Mouse (Mus musculus): ENCODE results near the gene Dspp. TPM values are rescaled to one million over a fixed set of nuclear protein-coding genes. Genes with fewer than 3 reads are reported as not detected.
A peak's percentile ranks its signal among the peaks of the same experiment; 100 is the strongest.

The Dspp gene
- not detected in 2 replicates for polyA plus RNA-seq (2016; fragmentation: Nextera tagmentation; extraction: Ambion mirVana)

DNA sequence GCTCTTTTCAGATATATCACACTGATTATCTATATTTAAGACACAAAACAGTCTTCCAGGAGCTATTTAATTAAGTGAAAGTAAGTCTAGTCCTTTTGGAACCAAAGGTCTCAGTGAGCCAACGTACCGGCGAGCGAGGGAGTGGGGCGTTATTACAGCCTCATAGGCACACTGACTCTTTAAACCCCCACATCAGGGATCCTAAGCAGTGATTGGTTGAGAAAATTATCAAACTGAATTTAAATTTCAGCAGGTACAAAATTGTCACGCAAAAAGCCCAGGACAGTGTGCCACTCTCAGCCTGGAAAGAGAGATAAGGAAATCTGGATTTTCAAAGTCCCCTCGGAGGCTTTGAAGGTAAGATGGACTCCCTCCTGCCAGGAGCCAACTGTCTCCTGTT, at the start of gene Dspp:
Gene Dspp (plus strand): TSS at position 301 of the 400 bp plus-strand sequence.
- Histone ChIP-seq H3K27me3 (replicated peaks) (no peaks in the 10 kb centered on the region), H3K9ac (no peak within 1 kb of the TSS), H3K4me2 (no peak within 1 kb of the TSS), H3K27ac (no peak within 1 kb of the TSS), H3K36me3 (no peaks in the 10 kb centered on the region), H3K4me3 (no peak within 1 kb of the TSS), H3K4me1 (no peaks in the 10 kb centered on the region), H3K9me3 (replicated peaks) (no peaks in the 10 kb centered on the region)
- WGBS (ENCODE audit: insufficient replicate concordance) = 74% methylated on average over 7 of the region's 7 CpGs
- ATAC-seq = no peak

DNA sequence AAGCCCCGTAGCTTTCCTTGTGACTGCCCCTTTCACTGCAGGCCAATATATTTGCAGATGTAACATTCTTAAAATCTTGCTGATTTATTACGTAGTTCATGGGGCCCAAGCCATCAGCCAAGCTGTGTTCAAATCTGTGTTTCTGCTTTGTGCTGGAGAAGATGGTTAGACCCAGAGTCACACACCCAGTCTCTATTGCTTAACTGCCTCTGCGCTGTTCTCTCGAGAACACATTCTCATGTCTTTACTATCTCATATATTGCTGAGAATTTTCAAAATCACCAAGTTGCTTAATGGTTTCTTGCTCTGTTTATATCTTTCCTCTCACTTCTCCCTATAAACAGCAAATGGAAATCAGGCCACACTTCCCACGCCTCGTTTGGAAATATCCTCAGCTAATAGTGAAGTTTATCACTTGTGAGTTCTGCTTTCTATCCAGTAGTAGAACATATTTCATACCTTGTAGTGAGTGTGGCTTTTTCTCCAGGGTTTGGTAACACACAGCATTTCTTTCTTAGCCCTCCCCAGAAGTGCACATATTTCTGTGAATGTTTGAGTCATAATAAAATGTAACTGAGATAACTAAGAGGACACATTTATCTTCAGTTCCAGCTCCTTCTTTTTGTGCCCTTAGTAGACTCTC, 46.4 kb upstream of the Dspp start:
- H3K27me3 ChIP-seq (replicated peaks) = no peaks in the 10 kb centered on the region
- ATAC-seq = no peak
- H3K9me3 ChIP-seq (replicated peaks) = no peaks in the 10 kb centered on the region
- no peak overlapping the region for H3K4me3 ChIP-seq
- no peak overlapping the region for H3K9ac ChIP-seq
- H3K27ac ChIP-seq = no peak overlapping the region
- 65% methylated on average over 6 of the region's 6 CpGs for WGBS (ENCODE audit: insufficient replicate concordance)
- no peak overlapping the region for H3K4me2 ChIP-seq
- no peaks in the 10 kb centered on the region for H3K36me3 ChIP-seq
- no peaks in the 10 kb centered on the region for H3K4me1 ChIP-seq

DNA sequence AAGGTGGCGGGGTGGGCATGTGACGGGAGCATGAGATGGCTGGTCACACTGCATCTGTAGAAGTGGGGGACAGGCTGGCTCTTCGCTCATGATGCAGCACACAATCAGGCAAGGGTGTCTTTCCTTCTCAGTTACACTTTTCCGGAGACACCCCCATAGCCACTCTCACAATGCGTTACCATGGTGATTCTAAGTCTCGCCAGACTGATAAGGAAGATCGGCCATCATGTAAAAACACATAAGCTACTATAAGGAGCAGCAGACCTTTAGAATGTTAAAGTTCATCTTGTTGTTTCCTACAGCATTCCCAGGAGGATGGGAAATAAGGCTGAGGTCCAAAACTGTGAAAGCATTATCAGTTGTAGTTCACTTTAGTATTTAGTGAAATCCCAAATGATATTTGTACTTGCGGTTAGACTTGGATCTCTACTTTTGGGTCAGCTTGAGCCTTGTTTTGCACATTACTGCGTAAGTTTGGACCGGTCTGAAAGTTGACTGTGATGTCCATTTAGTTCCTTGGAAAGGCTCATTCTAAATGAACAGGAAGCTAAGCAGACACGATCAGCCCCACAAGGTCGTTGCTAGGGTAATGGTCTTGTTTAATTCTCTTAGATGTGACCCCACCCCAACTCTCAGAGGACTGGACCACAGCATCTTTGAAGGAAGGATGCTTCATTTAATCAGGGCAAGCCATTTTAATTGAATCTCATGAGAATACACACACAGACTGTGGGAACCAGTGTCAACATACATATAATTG, 43.8 kb upstream of the Dspp start:
- Histone ChIP-seq H3K9ac (no peak overlapping the region), H3K4me2 (no peak overlapping the region), H3K9me3 (replicated peaks) (no peaks in the 10 kb centered on the region), H3K4me1 (no peaks in the 10 kb centered on the region), H3K27me3 (replicated peaks) (no peaks in the 10 kb centered on the region), H3K27ac (no peak overlapping the region), H3K36me3 (no peaks in the 10 kb centered on the region), H3K4me3 (no peak overlapping the region)
- 73% methylated on average over 12 of the region's 12 CpGs for WGBS (ENCODE audit: insufficient replicate concordance)
- ATAC-seq = no peak

DNA sequence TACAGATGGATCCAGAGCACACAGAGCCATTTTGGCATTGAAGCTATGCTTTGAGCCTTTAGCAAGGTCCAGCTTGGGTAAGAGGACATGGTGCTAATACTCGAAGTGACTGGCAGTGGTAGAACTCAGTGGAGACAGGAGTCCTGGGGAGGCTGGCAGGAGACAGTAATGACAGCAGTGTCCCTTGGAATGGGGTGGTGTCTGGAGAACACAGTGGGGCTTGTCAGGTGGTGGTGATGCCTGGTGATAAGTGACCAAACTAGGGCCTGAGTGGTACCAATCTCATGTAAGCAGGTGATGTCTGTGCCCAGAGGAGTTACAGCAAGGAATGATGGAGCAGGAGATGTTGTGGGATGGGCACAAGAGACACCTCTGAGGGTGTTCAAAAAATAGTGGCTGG, 43.2 kb upstream of the Dspp start:
- H3K4me3 ChIP-seq = no peak overlapping the region
- no peak overlapping the region for H3K27ac ChIP-seq
- H3K9me3 ChIP-seq (replicated peaks) = no peaks in the 10 kb centered on the region
- no peaks in the 10 kb centered on the region for H3K36me3 ChIP-seq
- no peaks in the 10 kb centered on the region for H3K27me3 ChIP-seq (replicated peaks)
- no peak for ATAC-seq
- H3K4me2 ChIP-seq = no peak overlapping the region
- no peak overlapping the region for H3K9ac ChIP-seq
- WGBS (ENCODE audit: insufficient replicate concordance) = 57% methylated on average over 1 of the region's 1 CpGs
- H3K4me1 ChIP-seq = no peaks in the 10 kb centered on the region

DNA sequence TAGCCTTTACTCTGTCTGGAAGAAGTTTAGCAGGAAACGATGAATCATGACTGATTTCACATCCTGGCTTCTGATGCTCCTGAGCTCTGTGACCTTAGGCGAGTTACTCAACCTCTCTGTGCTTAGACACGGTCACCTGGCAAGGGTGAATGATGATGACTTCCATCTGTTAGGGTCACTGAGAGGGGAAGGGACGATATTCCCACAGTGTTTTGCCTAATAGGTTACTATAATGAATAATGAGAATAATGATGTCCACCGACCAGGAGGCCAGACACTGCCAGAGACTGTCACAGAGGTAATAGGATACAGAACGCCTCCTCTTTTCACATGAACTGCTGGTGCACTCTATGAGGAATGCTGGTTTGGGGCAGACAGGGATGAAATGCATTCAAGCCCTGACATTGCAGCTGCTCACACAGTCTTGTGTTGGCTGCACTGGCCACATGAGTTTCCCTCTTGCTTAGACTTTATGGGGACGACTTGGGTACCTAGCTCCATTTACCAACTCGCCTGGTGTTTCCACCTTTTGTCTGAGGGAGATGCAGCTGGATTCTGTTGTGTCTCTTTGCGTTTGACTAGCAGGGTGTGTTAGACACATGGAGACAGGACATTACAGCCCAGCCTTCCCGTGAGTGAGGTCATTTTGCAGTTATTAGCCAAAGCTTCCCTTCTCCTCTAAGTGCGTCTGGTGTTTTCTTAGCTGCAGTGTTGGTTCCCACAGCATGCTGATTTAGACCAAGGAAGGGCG, 42.1 kb upstream of the Dspp start:
- Histone ChIP-seq H3K4me2 (no peak overlapping the region), H3K27ac (no peak overlapping the region), H3K9ac (no peak overlapping the region), H3K9me3 (replicated peaks) (no peaks in the 10 kb centered on the region), H3K4me1 (no peaks in the 10 kb centered on the region), H3K36me3 (no peaks in the 10 kb centered on the region), H3K4me3 (no peak overlapping the region), H3K27me3 (replicated peaks) (no peaks in the 10 kb centered on the region)
- no peak for ATAC-seq
- WGBS (ENCODE audit: insufficient replicate concordance) = 58% methylated on average over 12 of the region's 12 CpGs

DNA sequence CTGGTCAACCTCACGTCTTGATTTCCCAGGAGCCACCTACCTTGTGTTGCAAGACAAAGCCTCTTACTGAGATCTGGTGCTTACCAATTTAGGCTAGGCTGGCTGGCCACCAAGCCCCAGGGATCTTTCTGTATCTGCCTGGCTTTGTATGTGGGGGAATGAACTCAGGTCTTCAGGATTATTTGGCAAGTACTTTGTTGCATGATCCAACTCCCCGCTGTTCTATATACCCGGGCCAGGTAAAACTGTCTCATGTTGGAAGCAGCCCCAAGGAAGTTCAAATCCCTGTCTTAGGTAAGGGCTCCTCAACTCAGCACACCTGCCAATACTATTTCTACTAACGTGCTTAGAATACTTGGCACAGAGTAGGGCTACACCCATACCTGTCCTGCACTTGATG, 39.6 kb upstream of the Dspp start:
- Histone ChIP-seq H3K4me1 (no peaks in the 10 kb centered on the region), H3K9me3 (replicated peaks) (no peaks in the 10 kb centered on the region), H3K9ac (no peak overlapping the region), H3K36me3 (no peaks in the 10 kb centered on the region), H3K4me3 (no peak overlapping the region), H3K27me3 (replicated peaks) (no peaks in the 10 kb centered on the region), H3K27ac (no peak overlapping the region), H3K4me2 (no peak overlapping the region)
- no peak for ATAC-seq
- 72% methylated on average over 4 of the region's 4 CpGs for WGBS (ENCODE audit: insufficient replicate concordance)

DNA sequence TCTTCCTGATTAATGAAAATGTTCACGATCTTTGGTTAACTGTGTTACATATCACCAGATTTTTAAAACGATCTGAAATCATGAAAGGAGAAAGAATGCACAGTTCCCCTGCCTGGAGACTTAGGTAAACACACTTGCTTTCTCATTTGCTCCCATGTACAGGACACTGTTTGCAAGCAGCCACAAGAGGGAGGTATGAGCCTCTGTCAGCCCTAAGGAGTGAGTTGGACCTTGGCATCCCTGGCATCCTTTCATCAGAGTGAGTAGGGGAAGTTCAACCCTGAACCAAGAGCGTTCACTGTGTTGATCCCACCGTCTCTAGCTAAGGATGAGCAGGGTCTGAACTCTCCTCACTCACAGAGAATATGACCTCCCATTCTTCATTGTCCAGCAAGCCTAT, 39.0 kb upstream of the Dspp start:
- Histone ChIP-seq H3K36me3 (no peaks in the 10 kb centered on the region), H3K4me3 (no peak overlapping the region), H3K4me1 (no peaks in the 10 kb centered on the region), H3K27me3 (replicated peaks) (no peaks in the 10 kb centered on the region), H3K27ac (no peak overlapping the region), H3K9me3 (replicated peaks) (no peaks in the 10 kb centered on the region), H3K4me2 (no peak overlapping the region), H3K9ac (no peak overlapping the region)
- 35% methylated on average over 4 of the region's 4 CpGs for WGBS (ENCODE audit: insufficient replicate concordance)
- no peak for ATAC-seq

DNA sequence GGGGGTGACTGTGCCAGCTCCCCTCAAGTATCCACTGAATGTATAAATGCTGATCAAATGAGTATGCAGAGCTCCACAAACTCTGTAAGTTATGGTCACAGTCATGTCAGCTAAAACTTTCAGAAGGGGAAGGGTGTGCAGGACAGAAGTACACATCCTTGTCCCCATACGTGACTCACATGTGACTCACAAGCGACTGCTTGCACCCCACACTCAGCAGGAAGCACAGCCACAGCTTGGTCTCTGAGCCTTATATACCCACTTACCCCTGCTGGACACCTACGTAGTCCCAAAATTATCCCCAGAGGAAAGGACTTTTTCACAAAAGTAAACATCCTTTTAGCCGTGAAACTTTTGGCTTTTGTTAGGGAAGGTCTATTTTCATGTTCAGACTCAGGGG, 36.8 kb upstream of the Dspp start:
- ATAC-seq = no peak
- no peaks in the 10 kb centered on the region for H3K9me3 ChIP-seq (replicated peaks)

DNA sequence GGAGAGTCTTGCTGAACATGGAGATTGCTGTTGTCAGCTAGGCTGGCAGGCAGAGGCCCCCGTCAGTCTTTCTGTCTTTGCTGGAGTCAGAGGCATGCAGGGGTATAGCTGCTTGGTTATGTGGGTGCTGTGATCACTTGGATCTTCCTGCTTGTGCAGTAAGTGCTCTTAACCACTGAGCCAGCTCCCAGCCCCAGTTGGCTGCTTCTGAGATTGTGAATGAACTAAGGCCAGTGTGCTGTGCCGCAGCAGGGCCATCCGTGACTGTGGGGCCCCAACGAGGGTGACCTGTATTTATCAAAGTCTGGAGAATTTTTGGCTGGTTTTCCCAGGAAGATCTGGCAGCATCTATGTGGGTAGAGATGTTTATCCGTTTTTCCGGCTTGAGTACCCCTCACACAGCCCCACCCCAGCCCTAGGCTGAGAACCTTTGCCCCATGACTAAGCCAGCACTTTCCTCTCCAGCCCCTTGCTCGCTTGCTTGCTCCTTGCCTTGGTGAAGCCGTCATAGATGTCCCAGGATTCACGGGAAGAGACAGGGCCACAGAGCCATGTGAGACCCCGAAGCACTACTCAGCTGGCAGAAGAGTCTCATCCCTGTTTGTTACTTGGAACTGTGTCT, 32.5 kb upstream of the Dspp start:
- Histone ChIP-seq H3K27ac (no peak overlapping the region), H3K4me1 (no peaks in the 10 kb centered on the region), H3K9ac (no peak overlapping the region), H3K9me3 (replicated peaks) (no peaks in the 10 kb centered on the region), H3K27me3 (replicated peaks) (no peaks in the 10 kb centered on the region), H3K4me3 (no peak overlapping the region), H3K36me3 (no peaks in the 10 kb centered on the region), H3K4me2 (no peak overlapping the region)
- 55% methylated on average over 10 of the region's 10 CpGs for WGBS (ENCODE audit: insufficient replicate concordance)
- ATAC-seq = no peak

More for the DNA sequence above, 36.8 kb upstream of the Dspp start:
- Histone ChIP-seq H3K4me1 (no peaks in the 10 kb centered on the region), H3K27ac (no peak overlapping the region), H3K4me2 (no peak overlapping the region), H3K9ac (no peak overlapping the region), H3K36me3 (no peaks in the 10 kb centered on the region), H3K4me3 (no peak overlapping the region), H3K27me3 (replicated peaks) (no peaks in the 10 kb centered on the region)
- 50% methylated on average over 4 of the region's 4 CpGs for WGBS (ENCODE audit: insufficient replicate concordance)

DNA sequence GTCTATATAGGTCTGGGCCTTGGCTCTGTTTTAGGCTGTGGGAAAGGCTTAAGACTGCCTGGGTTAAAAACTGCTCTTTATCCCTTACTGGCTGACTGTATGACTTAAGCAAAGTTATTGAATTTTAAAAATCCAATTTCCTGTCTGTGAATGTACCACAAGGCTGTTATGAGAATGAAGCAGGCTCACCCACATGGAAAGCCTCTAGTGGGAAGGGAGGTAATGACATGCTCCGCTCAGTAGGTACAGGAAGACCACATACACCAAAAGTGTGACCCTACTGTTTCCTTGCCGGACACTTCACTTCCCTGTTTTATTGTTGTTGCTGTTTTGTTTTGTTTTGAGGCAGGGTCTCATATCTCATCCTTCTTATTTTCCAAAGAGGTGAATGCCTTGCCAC, 29.4 kb upstream of the Dspp start:
- Histone ChIP-seq H3K9ac (no peak overlapping the region), H3K4me1 (no peaks in the 10 kb centered on the region), H3K27me3 (replicated peaks) (no peaks in the 10 kb centered on the region), H3K36me3 (no peaks in the 10 kb centered on the region), H3K4me2 (no peak overlapping the region), H3K9me3 (replicated peaks) (no peaks in the 10 kb centered on the region), H3K4me3 (no peak overlapping the region), H3K27ac (no peak overlapping the region)
- 49% methylated on average over 2 of the region's 2 CpGs for WGBS (ENCODE audit: insufficient replicate concordance)
- no peak for ATAC-seq

DNA sequence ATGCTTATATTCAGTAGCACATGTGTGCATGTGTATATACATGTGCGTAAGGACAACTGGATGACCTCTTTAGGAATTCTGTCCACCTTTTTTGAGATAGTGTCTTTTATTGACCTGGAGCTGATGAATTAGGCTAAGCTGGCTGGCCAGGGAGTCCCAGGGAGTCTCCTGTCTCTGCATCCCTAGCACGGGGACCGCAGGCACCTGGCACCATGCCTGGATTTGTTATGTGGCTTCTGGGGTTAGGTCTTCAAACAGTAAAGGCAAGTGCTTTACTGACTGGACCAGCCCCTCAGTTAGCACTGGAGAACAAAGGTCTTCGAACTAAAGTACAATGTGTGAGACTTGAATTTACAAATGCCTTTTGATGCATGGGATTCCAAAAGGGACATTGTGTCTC, 26.5 kb upstream of the Dspp start:
- Histone ChIP-seq H3K9ac (no peak overlapping the region), H3K27me3 (replicated peaks) (no peaks in the 10 kb centered on the region), H3K4me3 (no peak overlapping the region), H3K4me1 (no peaks in the 10 kb centered on the region), H3K36me3 (no peaks in the 10 kb centered on the region), H3K9me3 (replicated peaks) (no peaks in the 10 kb centered on the region), H3K27ac (no peak overlapping the region), H3K4me2 (no peak overlapping the region)
- WGBS (ENCODE audit: insufficient replicate concordance) = 57% methylated on average over 4 of the region's 4 CpGs
- ATAC-seq = no peak

DNA sequence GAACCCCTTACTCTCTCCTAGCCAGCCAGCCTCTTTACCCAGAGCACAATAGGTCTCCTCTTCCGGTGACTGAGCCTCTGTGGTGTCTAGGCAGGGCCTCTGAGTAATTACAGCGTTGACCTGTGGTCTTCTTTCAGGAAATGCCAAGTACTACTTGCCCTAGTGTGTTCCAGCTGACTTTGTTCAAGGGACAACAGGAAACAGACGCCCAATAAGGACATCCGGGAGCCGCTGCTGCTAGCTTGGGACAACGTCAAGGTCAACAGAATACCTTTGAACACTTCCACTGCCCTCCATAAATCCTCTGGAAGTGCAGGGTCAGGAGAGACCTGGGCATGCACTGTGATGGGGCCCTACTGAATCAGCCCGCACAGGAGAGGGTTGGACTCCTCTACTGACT, 21.2 kb upstream of the Dspp start:
- 20% methylated on average over 7 of the region's 7 CpGs for WGBS (ENCODE audit: insufficient replicate concordance)
- Histone ChIP-seq H3K4me2 (no peak overlapping the region), H3K27ac (no peak overlapping the region), H3K9ac (no peak overlapping the region), H3K27me3 (replicated peaks) (no peaks in the 10 kb centered on the region), H3K36me3 (no peaks in the 10 kb centered on the region), H3K4me3 (no peak overlapping the region), H3K9me3 (replicated peaks) (no peaks in the 10 kb centered on the region), H3K4me1 (no peaks in the 10 kb centered on the region)
- ATAC-seq = peak; percentile 21; the same call in 1 of the 2 replicates
